Mouse (Mus musculus) lung, adult 2 months (tissue): ENCODE data around the gene Cd3d.

Source experiments
- CTCF ChIP-seq: fragments of 200-500 bp; IDR thresholded peaks from 2 replicates; pipeline ENCODE4 v1.5.1; 2011; ENCODE audit warnings: mild to moderate bottlenecking, low read length, control low read depth; ENCODE audit not compliant: insufficient read depth
- POLR2A ChIP-seq: fragments of 200-500 bp; IDR thresholded peaks from 2 replicates; pipeline ENCODE4 v1.6.1; 2011; ENCODE audit warnings: low read depth, mild to moderate bottlenecking, control low read depth, low read length, borderline replicate concordance; ENCODE audit errors: extremely low read depth

DNA sequence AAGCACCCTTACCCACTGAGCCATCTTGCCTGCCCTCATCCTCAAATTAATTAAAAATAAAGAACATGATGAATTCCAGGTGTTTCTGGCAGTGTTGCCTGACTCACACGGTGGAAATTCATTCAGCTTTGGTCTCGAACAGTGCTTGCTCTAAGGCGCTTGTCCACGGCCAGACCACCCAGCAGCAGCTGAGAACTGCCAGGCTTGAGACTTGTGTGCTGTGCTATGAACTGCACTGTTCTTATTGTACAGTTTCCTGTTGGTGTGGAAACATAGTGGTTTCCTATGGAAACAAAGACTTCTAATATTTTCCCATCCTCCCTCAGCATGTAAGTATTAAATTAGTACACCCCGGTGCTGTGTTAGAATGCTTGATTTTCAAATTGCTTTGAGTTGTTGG is 5.4 kb downstream of the Cd3d start:
- TF ChIP-seq CTCF (no peak), POLR2A (no peak)
